Mouse (Mus musculus) forebrain, embryonic 11.5 days (tissue): ENCODE measurements at regions not wholly inside any gene's neighbourhood (a gene's known extent, or its start where the extent isn't known, plus 50 kb on each side); places are given as distances from the start of the nearest gene placed in this dataset.

Source experiments
- ATAC-seq: fragments of 200-750 bp; cut with Nextera tagmentation; replicated peaks from 2 replicates; pipeline ENCODE4 v1.8.0; 2017; ENCODE audit warnings: moderate TSS enrichment; ENCODE audit not compliant: low FRiP score
- DNase-seq: peaks from one replicate; pipeline ENCODE4 v3.0.0-alpha.2; 2017; ENCODE audit warnings: low spot score
- H3K27ac ChIP-seq: fragments of 300-500 bp; sonication (generic); 2 replicates; pipeline ENCODE4 v1.5.1; 2014; ENCODE audit warnings: low read depth, low read length
- H3K27me3 ChIP-seq: fragments of 300-500 bp; sonication (generic); 2 replicates; pipeline ENCODE4 v1.6.1; 2014; ENCODE audit warnings: mild to moderate bottlenecking, low read length, mixed read lengths; ENCODE audit not compliant: control insufficient read depth, insufficient read depth
- H3K36me3 ChIP-seq: fragments of 300-500 bp; sonication (generic); 2 replicates; pipeline ENCODE4 v1.6.1; 2014; ENCODE audit warnings: mild to moderate bottlenecking, low read length, moderate library complexity, mixed read lengths; ENCODE audit not compliant: control insufficient read depth, insufficient read depth
- H3K4me1 ChIP-seq: fragments of 300-500 bp; sonication (generic); replicated peaks from 2 replicates; pipeline ENCODE4 v1.6.1; 2014; ENCODE audit warnings: low read length, mixed read lengths; ENCODE audit not compliant: control insufficient read depth, insufficient read depth
- H3K4me2 ChIP-seq: fragments of 300-500 bp; sonication (generic); 2 replicates; pipeline ENCODE4 v1.6.1; 2014; ENCODE audit warnings: low read depth, mild to moderate bottlenecking, low read length, moderate library complexity, mixed read lengths; ENCODE audit not compliant: severe bottlenecking
- H3K4me3 ChIP-seq: fragments of 300-500 bp; sonication (generic); 2 replicates; pipeline ENCODE4 v1.5.1; 2014; ENCODE audit warnings: low read depth, low read length
- H3K9ac ChIP-seq: fragments of 300-500 bp; sonication (generic); 2 replicates; pipeline ENCODE4 v1.6.1; 2014; ENCODE audit warnings: low read length
- H3K9me3 ChIP-seq: fragments of 300-500 bp; sonication (generic); 2 replicates; pipeline ENCODE4 v1.6.1; 2016; ENCODE audit warnings: low read length, mixed read lengths; ENCODE audit not compliant: control insufficient read depth
- WGBS: fragments of 180-500 bp; shearing (Covaris S2); extraction: QIAGEN DNeasy Blood & Tissue Kit; methylation state at CpG from one replicate; pipeline ENCODE4 v1.1.7; 2014; 5-methylcytosine and 5-hydroxymethylcytosine counted together

DNA sequence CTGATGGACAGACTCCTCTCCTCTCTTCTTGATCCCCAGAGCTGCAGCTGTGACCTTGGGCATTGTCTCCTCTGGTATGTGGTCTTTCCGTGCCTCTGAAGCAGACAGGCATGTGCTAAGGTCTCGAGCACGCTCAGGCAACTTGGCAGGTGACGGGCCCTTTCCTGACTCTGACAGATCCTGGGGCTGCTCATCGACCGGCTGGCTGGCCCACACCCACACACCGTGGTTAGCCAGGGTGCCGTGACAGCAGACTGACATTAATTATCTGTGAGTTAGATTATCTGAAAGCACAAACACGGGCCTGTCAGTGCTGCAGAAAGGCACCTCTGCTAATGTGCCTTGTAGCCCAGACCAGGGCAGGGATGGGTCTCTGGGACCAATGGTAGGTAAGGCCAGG, 298.5 kb upstream of the Kdm8 start:
- Histone ChIP-seq H3K4me1 (no peaks in the 10 kb centered on the region), H3K9ac (no peak overlapping the region), H3K27ac (no peak overlapping the region), H3K4me2 (no peak overlapping the region), H3K27me3 (no peaks in the 10 kb centered on the region), H3K9me3 (no peaks in the 10 kb centered on the region), H3K36me3 (no peaks in the 10 kb centered on the region), H3K4me3 (no peak overlapping the region)
- 76% methylated on average over 9 of the region's 9 CpGs for WGBS
- ATAC-seq (no peak), DNase-seq (no peak)

DNA sequence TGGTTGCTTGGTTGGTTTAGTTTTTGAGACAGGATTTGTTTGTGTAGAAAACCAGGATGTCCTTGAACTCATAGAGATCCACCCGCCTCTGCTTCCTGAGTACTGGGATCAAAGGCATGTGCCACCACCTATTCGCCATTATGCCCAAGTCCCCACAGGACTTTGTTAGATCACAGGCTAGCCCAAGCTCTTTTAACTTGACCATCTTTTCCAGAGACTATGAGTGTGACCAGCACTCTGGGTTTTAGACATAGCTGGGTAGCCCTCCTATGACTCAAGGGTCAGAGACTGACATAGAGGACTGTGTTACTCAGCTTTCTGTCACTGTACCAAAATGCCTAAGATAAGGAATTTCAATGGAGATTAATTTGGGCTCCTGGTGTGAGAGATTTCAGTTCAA, 295.3 kb upstream of the Kdm8 start:
- ATAC-seq = no peak
- no peaks in the 10 kb centered on the region for H3K27me3 ChIP-seq
- no peaks in the 10 kb centered on the region for H3K9me3 ChIP-seq
- no peak for DNase-seq
- H3K4me2 ChIP-seq = no peak overlapping the region
- no peak overlapping the region for H3K4me3 ChIP-seq
- H3K27ac ChIP-seq = no peak overlapping the region
- 93% methylated on average over 2 of the region's 2 CpGs for WGBS
- H3K36me3 ChIP-seq = no peaks in the 10 kb centered on the region
- H3K9ac ChIP-seq = no peak overlapping the region
- H3K4me1 ChIP-seq = no peaks in the 10 kb centered on the region

DNA sequence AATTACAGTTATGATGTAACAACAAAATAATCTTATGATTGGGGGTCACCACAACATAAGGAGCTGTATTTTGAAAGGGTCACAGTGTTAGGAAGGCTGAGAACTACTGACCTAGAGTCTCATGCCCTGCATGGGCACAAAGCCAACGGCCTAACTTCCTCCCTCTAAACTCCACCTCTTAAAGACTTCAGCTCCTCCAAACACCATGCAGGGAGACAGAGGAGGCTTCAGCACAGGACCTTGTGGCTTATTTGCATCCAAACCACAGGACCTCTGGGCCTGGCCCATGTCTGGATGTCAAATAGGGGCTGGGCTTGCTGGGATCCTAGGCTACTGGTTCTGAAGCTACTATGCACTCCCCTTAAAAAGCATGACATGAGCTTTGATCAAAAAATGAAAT, 294.7 kb upstream of the Kdm8 start:
- H3K4me3 ChIP-seq = no peak overlapping the region
- 77% methylated on average over 1 of the region's 1 CpGs for WGBS
- no peak overlapping the region for H3K9ac ChIP-seq
- H3K4me2 ChIP-seq = no peak overlapping the region
- no peak overlapping the region for H3K27ac ChIP-seq
- no peak for ATAC-seq
- no peaks in the 10 kb centered on the region for H3K27me3 ChIP-seq
- no peak for DNase-seq
- no peaks in the 10 kb centered on the region for H3K4me1 ChIP-seq
- no peaks in the 10 kb centered on the region for H3K9me3 ChIP-seq
- H3K36me3 ChIP-seq = no peaks in the 10 kb centered on the region

DNA sequence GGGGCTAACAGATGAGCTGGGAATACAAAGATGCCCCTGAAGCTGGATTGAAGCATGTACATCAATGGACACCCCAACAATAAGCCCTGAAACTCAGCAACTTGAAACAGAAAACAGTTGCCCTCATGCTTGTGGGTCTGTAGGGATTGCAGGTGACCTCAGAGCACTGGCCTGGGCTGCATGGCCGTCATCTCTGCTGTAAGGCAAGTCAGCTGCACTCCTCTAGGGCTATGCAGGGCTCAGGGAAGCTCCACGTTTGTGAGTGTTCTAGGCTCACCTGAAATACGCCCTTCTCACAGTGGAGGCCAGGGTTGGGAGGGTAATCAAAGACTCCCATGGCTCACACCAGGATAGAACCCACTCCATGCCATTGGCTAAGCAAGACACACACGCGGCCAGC, 292.2 kb upstream of the Kdm8 start:
- Histone ChIP-seq H3K4me1 (no peaks in the 10 kb centered on the region), H3K36me3 (no peaks in the 10 kb centered on the region), H3K4me3 (no peak overlapping the region), H3K27me3 (no peaks in the 10 kb centered on the region), H3K4me2 (no peak overlapping the region), H3K27ac (no peak overlapping the region), H3K9me3 (no peaks in the 10 kb centered on the region), H3K9ac (no peak overlapping the region)
- no peak for ATAC-seq
- DNase-seq = no peak
- WGBS = 93% methylated on average over 5 of the region's 5 CpGs

DNA sequence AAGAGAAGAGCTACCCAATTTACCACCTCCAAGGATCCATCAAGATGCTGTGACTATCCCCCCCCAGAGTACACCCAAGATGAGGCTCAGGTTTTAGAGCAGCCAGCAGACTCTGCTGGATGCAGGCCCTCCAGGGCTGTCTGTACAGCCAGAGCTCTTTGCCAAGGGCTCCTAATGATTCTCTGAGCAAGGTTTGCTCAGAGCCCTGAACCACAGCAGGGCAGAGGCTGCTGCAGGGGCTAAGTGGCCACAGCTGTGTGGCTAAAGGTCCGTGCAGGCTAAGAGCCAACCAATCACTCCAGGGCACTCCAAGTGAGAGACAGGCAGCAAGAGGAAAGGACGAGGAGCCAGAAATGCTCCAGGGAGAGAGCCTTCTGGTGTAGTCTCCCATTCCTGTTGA, 289.2 kb upstream of the Kdm8 start:
- no peak overlapping the region for H3K27ac ChIP-seq

DNA sequence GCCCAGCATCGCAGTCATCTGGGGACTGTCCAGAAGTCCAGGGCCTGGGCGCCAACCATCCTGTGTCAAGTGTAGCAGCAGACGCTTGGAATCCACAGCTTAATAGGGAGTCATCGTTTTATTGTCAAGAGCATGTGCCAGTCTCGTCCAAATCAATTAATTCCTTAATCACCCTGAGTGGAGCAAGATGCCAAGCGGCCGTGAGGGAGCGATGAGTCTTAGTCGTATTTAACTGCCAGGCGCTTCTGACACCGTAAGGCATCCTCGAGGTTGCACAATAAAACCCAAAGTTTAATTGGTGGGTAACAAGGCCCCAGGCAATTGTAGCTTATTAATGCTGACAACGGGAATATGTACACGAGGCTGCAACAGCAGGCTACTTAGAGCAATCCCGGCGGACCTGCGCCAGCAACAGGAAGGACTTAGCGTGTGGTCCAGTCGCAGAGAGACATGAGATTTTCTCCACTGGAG, 277.6 kb upstream of the Kdm8 start:
- Histone ChIP-seq H3K9me3 (no peaks in the 10 kb centered on the region), H3K4me1 (no peaks in the 10 kb centered on the region), H3K36me3 (no peaks in the 10 kb centered on the region), H3K4me3 (no peak overlapping the region), H3K27ac (no peak overlapping the region), H3K27me3 (no peaks in the 10 kb centered on the region), H3K4me2 (no peak overlapping the region), H3K9ac (no peak overlapping the region)
- DNase-seq (no peak), ATAC-seq (no peak)
- WGBS = 80% methylated on average over 19 of the region's 19 CpGs

More for the DNA sequence above, 289.2 kb upstream of the Kdm8 start:
- H3K4me2 ChIP-seq = no peak overlapping the region
- H3K9ac ChIP-seq = no peak overlapping the region
- H3K36me3 ChIP-seq = no peaks in the 10 kb centered on the region
- DNase-seq = no peak
- no peak for ATAC-seq
- no peaks in the 10 kb centered on the region for H3K27me3 ChIP-seq
- H3K9me3 ChIP-seq = no peaks in the 10 kb centered on the region
- 48% methylated on average over 2 of the region's 2 CpGs for WGBS
- H3K4me3 ChIP-seq = no peak overlapping the region
- no peaks in the 10 kb centered on the region for H3K4me1 ChIP-seq

DNA sequence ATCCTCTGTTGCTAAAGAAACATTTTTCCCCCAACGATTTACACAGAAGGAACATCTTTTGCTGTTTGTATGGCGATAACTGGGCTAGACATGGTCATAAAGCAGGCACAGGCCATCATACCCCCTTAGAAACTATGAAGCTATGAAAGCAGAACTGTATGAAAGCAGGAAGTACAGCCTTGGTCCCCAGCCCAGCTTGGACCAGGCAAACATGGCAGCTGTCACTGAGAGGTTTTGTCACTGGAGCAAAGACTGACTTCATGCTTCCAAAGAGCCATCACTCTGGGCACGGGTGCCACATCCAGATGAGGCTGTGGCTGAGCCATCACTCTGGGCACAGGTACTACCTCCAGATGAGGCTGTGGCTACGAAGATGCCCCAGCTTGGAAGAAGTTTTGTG, 276.8 kb upstream of the Kdm8 start:
- Histone ChIP-seq H3K4me3 (no peak overlapping the region), H3K4me2 (no peak overlapping the region), H3K36me3 (no peaks in the 10 kb centered on the region), H3K9me3 (no peaks in the 10 kb centered on the region), H3K27ac (no peak overlapping the region), H3K9ac (no peak overlapping the region), H3K4me1 (no peaks in the 10 kb centered on the region), H3K27me3 (no peaks in the 10 kb centered on the region)
- DNase-seq (no peak), ATAC-seq (no peak)
- 91% methylated on average over 4 of the region's 4 CpGs for WGBS

DNA sequence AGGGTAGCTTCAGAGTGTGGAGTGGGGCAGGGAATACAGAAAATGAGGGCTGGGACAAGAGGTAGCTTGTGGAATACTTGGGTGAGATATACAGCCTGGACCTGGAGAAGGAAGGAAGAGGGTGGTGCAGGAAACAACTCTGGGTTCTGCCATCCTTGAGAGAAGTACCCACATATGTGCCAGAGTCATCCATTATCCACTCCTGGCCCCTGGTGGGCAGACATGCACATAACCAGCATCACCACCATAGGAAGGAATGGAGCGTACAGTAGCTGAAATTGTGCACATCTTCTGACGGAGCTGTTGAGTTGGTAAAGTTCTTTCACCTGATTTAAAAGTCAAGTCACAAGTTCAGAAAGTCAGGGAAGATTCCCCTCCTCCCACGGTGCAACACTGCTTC, 262.9 kb upstream of the Kdm8 start:
- no peak for ATAC-seq
- Histone ChIP-seq H3K9ac (no peak overlapping the region), H3K27me3 (no peaks in the 10 kb centered on the region), H3K4me2 (no peak overlapping the region), H3K4me1 (no peaks in the 10 kb centered on the region), H3K9me3 (no peaks in the 10 kb centered on the region), H3K4me3 (no peak overlapping the region), H3K27ac (no peak overlapping the region), H3K36me3 (no peaks in the 10 kb centered on the region)
- 91% methylated on average over 3 of the region's 3 CpGs for WGBS
- peak; percentile 61 for DNase-seq

DNA sequence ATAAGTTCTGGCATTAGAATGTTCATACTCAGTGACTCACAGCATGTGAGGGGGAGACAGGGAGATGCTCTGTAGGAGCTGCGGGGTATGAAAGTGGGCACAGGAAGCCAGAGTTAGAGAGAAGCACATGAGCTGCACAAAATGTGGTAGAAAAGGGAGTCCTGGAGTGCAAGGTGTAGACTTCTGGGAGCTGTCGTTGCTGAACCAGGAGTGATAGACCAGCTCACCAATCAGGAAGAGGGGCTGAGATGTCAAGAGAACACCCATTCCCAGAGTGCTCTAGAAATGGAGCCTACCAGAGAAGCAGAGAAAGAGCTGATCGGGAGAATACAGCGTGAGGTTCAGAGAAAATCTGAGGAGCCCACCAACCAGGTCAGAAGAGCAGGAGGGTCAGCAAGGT, 262.2 kb upstream of the Kdm8 start:
- Histone ChIP-seq H3K9me3 (no peaks in the 10 kb centered on the region), H3K9ac (no peak overlapping the region), H3K36me3 (no peaks in the 10 kb centered on the region), H3K4me3 (no peak overlapping the region), H3K4me1 (no peaks in the 10 kb centered on the region), H3K27ac (no peak overlapping the region), H3K27me3 (no peaks in the 10 kb centered on the region), H3K4me2 (no peak overlapping the region)
- DNase-seq = no peak
- 82% methylated on average over 4 of the region's 4 CpGs for WGBS
- no peak for ATAC-seq
